Mouse (Mus musculus): Measurements from ENCODE around the gene Stard10. TPM values are rescaled to one million over a fixed set of nuclear protein-coding genes. Genes with fewer than 3 reads are reported as not detected.

Gene Stard10
- total RNA-seq, 1 experiment from 2014 or later = 14.3 TPM

- no peak for ATAC-seq (ENCODE audit: extremely low read depth, insufficient number of reproducible peaks, low FRiP score, poor library complexity, severe bottlenecking)
These were observed 38.7 kb downstream of the Stard10 start for GRCm38 (mm10) chr7:101355551-101356100.

GRCm38 (mm10) chr7:101356868-101357267 lies 40.0 kb downstream of the Stard10 start:
- peak; percentile 30 for ATAC-seq (ENCODE audit: extremely low read depth, insufficient number of reproducible peaks, low FRiP score, poor library complexity, severe bottlenecking)

- ATAC-seq (ENCODE audit: extremely low read depth, insufficient number of reproducible peaks, low FRiP score, poor library complexity, severe bottlenecking) = no peak
These were observed 43.5 kb downstream of the Stard10 start for GRCm38 (mm10) chr7:101360406-101360805.

- ATAC-seq (ENCODE audit: extremely low read depth, insufficient number of reproducible peaks, low FRiP score, poor library complexity, severe bottlenecking) = 0 out of 2 replicates have a peak, but pooled peaks have one; percentile 8
These were observed 44.1 kb downstream of the Stard10 start for GRCm38 (mm10) chr7:101361021-101361420.

- ATAC-seq (ENCODE audit: extremely low read depth, insufficient number of reproducible peaks, low FRiP score, poor library complexity, severe bottlenecking) = no peak
These were observed 44.9 kb downstream of the Stard10 start for GRCm38 (mm10) chr7:101361767-101362166.

GRCm38 (mm10) chr7:101362791-101363191 lies 45.9 kb downstream of the Stard10 start:
- ATAC-seq (ENCODE audit: extremely low read depth, insufficient number of reproducible peaks, low FRiP score, poor library complexity, severe bottlenecking) = peak; percentile 73

- ATAC-seq (ENCODE audit: extremely low read depth, insufficient number of reproducible peaks, low FRiP score, poor library complexity, severe bottlenecking) = no peak
These were observed 47.0 kb downstream of the Stard10 start for GRCm38 (mm10) chr7:101363914-101364313.

- ATAC-seq (ENCODE audit: extremely low read depth, insufficient number of reproducible peaks, low FRiP score, poor library complexity, severe bottlenecking) = peak; percentile 20; the same call in 1 of the 2 replicates
These were observed 51.3 kb downstream of the Stard10 start for GRCm38 (mm10) chr7:101367901-101368852.

GRCm38 (mm10) chr7:101369666-101370065 lies 52.8 kb downstream of the Stard10 start:
- ATAC-seq (ENCODE audit: extremely low read depth, insufficient number of reproducible peaks, low FRiP score, poor library complexity, severe bottlenecking) = peak; percentile 39

GRCm38 (mm10) chr7:101373082-101373481 lies 56.2 kb downstream of the Stard10 start:
- no peak for ATAC-seq (ENCODE audit: extremely low read depth, insufficient number of reproducible peaks, low FRiP score, poor library complexity, severe bottlenecking)

GRCm38 (mm10) chr7:101374155-101374554 lies 57.3 kb downstream of the Stard10 start:
- ATAC-seq (ENCODE audit: extremely low read depth, insufficient number of reproducible peaks, low FRiP score, poor library complexity, severe bottlenecking) = no peak

GRCm38 (mm10) chr7:101376701-101377340 lies 59.9 kb downstream of the Stard10 start:
- no peak for ATAC-seq (ENCODE audit: extremely low read depth, insufficient number of reproducible peaks, low FRiP score, poor library complexity, severe bottlenecking)

GRCm38 (mm10) chr7:101377741-101378262 lies 60.9 kb downstream of the Stard10 start:
- peak; percentile 69 for ATAC-seq (ENCODE audit: extremely low read depth, insufficient number of reproducible peaks, low FRiP score, poor library complexity, severe bottlenecking)

- no peak for ATAC-seq (ENCODE audit: extremely low read depth, insufficient number of reproducible peaks, low FRiP score, poor library complexity, severe bottlenecking)
These were observed 61.4 kb downstream of the Stard10 start for GRCm38 (mm10) chr7:101378285-101378684.

- no peak for ATAC-seq (ENCODE audit: extremely low read depth, insufficient number of reproducible peaks, low FRiP score, poor library complexity, severe bottlenecking)
These were observed 62.0 kb downstream of the Stard10 start for GRCm38 (mm10) chr7:101378796-101379465.

GRCm38 (mm10) chr7:101379732-101380131 lies 62.8 kb downstream of the Stard10 start:
- no peak for ATAC-seq (ENCODE audit: extremely low read depth, insufficient number of reproducible peaks, low FRiP score, poor library complexity, severe bottlenecking)

GRCm38 (mm10) chr7:101381512-101381911 lies 64.6 kb downstream of the Stard10 start:
- ATAC-seq (ENCODE audit: extremely low read depth, insufficient number of reproducible peaks, low FRiP score, poor library complexity, severe bottlenecking) = no peak

GRCm38 (mm10) chr7:101382378-101382777 lies 65.5 kb downstream of the Stard10 start:
- ATAC-seq (ENCODE audit: extremely low read depth, insufficient number of reproducible peaks, low FRiP score, poor library complexity, severe bottlenecking) = peak; percentile 71

GRCm38 (mm10) chr7:101383756-101384155 lies 66.9 kb downstream of the Stard10 start:
- ATAC-seq (ENCODE audit: extremely low read depth, insufficient number of reproducible peaks, low FRiP score, poor library complexity, severe bottlenecking) = no peak
